Mouse (Mus musculus): Measurements from ENCODE around the gene Gm13090.

The Gm13090 gene

DNA sequence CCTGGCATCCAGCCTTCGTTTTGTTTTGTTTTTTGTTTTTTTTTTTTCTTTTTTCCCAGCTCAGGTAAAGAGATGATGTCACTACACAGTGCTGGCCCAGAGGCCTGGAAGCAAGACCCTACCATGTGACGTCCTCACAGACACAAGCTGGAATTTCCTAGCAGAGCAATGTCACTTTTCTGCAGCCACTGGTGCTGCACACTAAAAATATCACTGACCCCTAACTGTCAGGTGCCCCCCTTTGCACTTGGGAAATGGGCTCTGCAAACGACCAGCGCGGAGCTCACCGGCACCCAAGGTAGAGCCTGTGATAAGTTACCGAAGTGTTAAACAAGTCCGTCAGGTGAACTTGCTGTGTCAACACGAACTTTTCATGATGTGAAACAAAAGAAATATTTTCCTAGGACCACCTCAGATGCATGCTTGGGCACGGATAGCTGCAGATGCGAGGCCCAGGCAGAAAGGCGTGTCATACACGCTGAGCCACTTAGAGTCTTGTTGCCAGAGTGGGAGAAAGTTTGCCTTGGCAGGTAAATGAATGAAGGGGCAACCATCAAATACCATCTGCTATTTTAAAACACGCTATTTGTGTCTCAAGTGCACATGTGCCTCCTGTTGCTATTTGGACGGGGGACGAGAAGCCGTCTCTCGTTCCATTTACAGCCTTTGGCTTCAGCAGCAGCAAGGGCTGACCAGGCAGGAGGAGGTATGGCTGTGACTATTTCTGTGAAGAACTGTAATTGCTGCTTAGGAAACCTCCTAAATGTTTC, 7.1 kb downstream of the Gm13090 start:
- no peak for DNase-seq (ENCODE audit: low spot score in 2 of 2)

DNA sequence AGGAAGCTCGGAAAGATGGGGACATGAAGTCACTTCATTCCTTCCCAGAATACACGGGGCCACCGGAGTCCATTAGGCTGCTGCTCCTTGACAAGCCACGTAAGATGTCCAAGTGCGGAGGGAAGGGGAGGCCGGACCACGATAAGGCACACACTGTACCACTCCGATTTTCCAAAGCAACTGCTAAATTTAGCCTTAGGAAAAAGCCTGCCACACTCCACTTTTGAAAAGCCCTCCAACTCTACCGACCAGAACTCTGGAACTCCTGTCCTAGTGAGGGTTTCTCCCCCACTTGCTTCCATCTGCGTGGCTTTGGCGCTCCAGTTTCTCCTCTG, 7.7 kb downstream of the Gm13090 start:
- DNase-seq (ENCODE audit: low spot score in 2 of 2), result no peak

DNA sequence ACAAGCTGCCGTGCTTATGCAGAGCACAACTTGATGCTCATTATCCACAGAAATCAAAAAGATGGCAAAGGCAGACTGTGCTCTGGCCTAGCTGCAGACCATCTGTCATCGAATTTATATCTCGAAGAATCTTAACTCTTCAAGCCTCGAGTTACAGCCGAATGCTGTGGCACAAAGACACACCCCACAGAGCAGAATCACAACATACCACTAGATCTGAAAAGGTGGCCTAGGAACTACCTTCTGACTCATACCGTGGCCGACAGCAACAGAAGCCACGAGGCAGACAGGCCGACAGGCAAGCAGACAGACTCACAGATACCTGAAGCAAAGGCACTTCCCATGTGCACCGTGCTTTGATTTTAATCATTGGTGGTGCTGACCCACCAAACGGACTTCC, 14.3 kb downstream of the Gm13090 start:
- DNase-seq (ENCODE audit: low spot score in 2 of 2), result no peak

DNA sequence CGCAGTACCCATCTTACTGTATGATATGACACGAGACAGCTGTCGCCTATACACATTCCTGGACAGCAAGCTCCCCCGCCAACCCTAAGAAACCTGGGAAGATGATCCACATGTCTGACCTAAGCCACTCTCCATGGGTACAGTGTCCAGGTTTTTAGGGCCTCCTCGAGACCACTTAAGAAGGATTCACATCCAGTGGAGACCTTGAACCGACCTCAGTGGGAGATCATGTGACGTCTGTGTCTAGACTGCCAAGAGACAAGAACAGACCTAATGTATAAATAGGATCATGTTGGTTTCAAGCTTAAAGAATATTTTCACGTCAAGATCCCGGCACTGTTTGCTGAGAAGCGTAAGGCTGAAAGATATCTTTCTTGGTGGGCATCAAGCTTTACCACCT, 14.8 kb downstream of the Gm13090 start:
- DNase-seq (ENCODE audit: low spot score in 2 of 2), result no peak

DNA sequence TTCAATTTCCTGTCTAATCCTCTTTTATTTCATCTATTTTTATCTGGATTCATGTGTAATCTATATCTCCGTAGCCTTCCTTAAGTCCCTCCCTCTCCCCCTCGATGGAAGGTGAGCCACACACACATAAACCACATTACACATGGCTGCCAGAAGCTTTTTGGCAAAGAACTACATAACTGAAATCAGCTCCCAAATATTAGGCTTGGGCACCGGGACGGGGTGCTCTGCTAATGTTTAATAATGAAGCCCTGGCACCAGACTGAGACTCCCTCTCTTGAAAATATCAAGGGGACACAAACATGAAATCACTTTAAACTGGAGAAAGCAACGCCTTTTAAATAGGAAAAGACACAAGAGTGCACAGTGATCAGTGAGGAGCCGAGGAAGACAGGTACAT, 16.5 kb downstream of the Gm13090 start:
- no peak for DNase-seq (ENCODE audit: low spot score in 2 of 2)

DNA sequence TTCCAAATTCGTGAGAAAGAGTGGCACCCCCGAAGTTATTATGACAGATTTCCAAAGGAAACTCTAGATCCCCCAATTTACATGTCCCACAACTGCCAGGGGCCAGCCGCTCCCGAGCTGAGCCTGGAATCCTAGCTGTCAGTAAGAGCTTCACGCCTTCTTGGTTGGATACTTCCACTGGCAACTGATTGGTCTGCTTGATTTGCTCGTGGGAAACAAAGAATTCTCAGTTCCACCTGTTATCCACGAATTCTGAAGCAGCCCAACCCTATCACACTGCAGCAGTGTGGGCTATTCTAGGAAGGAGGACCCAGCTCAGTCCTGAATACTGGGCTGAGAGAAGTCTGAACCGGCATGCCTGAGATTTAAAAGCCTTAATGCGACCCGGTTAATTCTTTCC, 17.1 kb downstream of the Gm13090 start:
- DNase-seq (ENCODE audit: low spot score in 2 of 2), result no peak

DNA sequence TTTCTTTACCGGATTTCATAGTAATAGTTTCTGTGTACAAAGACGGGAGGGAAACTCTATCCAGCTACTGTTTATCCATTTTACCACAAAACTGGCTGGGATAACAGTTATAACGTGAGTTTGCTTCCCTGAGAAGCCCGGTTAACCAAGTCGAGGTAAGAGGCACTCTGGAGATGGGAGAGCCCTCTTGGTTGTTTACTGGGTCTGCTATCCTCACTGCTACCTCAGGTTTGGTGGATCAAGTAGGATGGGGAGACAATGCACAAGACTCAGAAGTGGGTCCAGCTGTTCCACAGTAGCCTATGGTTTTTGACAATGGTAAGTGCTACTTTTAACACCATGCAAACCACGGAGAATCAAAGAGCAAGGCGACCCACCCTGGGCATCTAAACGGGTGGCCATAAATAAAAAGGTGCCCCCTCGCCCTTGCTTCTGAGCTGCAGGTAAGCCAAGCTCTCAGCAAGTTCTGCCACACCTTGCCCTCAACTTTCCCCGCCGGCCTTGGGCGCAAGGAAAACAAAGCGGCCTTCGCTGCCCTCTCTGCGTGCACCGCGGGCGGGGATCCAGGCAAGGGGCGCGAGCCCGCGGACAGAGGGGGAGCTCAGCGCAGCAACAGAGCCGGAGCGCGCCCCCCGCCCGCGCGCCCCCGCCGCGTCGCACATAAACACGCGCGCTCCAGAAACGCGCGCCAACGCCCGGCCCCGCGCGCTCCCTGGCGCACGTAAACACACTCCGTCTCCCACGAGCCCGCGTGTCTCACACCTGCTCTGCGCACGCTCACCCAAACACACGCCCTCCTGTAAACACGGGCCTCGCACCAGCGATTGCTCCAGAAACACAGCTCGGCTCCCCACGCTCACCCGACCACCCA, 18.0 kb downstream of the Gm13090 start:
- no peak for DNase-seq (ENCODE audit: low spot score in 2 of 2)

DNA sequence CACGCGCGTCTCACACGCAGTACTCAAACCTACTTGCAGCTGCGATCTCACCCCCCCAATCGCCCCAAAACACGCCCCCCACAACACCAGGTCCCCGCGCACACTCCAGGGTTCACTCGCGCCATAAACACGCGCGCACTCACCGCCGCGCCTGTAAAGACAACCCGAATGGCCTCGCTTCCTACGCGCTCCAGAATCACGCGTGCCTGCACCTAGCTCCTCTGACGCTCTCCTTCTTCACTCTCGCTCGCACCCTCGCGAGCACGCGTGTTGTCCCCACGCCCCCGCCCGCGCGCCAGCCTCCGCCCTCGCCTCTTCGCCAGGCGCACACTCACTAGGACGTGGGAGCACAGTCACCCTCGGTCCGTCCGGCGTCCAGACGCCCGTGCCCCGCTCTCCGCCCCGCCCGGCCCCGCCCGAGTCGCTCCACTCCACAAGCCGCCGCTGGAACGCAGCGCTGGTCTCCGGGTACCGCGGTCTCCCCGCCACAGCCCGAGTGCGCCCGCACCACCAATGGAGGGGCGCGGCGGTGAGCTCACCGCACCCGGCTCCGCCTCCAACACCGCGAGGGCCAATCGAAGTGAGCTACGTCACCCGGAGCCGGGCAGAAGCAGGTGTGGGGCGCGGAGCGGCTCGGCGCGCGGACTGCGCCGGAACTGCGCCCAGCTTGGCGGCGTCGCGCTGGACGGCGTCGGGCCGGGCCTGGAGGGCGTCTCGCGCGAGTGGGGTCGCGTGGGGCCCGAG, 18.8 kb downstream of the Gm13090 start:
- DNase-seq (ENCODE audit: low spot score in 2 of 2), result peak; percentile 19 to 48

DNA sequence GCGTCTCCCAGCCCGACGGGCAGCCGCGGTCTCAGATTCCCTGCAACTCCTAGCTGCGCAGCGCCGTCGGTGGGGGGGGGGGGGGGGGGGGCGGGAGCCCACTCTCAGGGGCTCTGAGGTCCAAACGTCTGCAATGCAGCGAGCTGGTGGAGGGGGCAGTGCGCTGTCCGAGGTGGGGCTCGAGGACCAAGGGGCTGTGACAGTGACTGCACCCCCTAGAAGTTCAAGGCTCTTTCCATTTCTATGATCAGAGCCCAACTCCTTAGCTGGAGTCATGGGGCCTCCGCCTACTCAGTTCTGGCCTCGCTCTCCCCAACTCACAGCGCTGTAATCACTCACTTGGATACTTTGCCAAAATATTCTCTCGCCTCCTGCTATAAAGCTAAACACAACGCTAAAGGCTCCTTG, 19.5 kb downstream of the Gm13090 start:
- DNase-seq (ENCODE audit: low spot score in 2 of 2), result no peak

DNA sequence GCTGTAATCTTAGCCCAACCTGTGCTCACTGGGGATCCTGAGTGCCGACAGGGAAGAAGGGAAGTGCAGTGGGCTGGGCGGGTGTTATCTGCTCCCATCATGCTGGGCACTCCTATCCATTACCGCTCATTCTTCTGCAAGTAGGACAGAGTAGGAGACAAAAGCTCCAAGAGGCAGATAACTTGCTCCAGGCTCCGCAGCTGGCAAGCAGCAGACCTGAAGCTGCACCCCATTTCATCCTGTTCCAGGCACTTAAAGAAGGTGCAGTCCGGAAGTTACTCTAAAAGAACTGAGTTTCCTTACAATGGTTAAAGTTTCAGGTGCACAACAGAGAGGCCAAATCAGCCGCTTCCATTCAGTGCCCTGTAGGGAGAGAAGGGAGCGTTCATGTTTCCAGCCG, 21.9 kb downstream of the Gm13090 start:
- DNase-seq (ENCODE audit: low spot score in 2 of 2), result no peak

DNA sequence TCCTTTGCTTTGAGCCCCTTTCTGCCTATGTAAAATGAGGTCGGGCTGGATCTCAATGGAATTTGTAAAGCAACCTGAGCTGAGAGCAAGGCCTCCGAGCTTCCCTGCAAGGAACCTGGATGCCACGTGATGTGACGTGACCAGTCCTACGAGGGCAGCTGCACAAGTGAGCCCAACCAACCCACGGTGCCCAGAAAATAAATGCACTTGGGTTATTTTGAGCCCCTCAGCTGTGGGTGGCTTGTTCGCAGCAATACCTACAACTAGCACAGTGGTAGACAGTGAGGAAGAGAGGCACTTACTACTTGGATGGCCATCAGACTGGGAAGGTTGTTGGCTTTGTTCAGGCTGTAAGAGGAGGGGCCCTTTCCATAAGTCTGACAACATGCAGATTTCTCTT, 25.2 kb downstream of the Gm13090 start:
- DNase-seq (ENCODE audit: low spot score in 2 of 2), result no peak

DNA sequence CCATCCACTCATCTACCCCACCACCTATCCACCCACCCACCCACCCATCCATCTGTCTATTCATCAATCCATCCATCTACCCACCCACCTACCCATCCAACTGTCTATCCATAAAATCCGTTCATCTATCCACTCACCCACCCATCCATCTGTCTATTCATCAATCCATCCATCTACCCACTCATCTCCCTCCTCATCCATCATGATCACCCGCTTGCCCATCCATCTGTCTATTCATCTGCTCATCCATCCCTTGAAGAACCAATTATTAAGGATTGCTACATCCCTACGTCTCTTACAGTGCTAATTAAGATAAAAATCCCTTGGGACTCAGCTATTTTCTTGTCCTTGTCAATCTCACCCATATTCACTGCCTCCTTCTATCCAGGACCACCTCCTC, 29.5 kb downstream of the Gm13090 start:
- no peak for DNase-seq (ENCODE audit: low spot score in 2 of 2)

DNA sequence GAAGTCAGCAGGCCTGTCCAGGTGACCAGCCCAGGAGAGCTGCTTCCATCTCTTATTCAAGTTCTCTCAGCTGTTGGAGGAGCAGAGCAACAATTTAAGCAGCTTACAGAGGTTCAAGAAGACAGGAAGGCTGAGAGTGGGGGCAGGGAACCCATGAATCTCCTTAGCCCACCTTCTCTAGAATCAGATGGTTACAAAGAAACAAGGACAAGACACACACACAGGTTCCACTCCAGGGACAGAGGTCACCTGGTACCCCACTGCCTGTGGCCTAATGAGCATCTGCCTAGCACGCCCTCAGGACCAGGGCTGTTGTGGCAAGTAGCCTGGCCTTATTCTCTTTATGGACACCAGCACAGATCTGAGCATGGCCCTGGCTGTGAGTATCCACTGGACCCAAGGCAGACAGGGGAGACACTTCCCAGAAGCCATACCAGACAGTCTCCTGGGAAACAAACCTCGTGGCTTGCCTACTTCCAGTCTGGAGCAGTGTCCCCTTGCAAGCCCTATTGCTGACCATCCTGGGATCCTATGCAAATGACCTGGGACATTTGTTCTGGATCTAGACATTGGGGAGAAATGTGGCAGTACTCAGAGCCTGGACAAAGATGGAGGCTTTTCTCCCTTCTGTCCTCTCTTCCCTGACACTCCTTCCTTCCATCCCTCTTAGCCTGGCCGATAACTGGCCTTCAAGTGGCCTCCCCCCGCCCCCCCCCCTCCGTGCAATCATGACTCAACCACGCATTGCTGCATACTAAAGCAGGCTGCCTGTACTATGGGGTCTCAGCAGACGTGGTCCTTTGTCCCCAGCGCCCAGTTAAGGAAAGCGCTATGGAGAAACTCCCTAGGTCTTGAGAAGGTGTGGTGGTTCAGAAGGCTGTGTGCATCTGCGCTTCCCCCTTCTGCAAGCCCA, 38.5 kb downstream of the Gm13090 start:
- no peak for DNase-seq (ENCODE audit: low spot score in 2 of 2)

DNA sequence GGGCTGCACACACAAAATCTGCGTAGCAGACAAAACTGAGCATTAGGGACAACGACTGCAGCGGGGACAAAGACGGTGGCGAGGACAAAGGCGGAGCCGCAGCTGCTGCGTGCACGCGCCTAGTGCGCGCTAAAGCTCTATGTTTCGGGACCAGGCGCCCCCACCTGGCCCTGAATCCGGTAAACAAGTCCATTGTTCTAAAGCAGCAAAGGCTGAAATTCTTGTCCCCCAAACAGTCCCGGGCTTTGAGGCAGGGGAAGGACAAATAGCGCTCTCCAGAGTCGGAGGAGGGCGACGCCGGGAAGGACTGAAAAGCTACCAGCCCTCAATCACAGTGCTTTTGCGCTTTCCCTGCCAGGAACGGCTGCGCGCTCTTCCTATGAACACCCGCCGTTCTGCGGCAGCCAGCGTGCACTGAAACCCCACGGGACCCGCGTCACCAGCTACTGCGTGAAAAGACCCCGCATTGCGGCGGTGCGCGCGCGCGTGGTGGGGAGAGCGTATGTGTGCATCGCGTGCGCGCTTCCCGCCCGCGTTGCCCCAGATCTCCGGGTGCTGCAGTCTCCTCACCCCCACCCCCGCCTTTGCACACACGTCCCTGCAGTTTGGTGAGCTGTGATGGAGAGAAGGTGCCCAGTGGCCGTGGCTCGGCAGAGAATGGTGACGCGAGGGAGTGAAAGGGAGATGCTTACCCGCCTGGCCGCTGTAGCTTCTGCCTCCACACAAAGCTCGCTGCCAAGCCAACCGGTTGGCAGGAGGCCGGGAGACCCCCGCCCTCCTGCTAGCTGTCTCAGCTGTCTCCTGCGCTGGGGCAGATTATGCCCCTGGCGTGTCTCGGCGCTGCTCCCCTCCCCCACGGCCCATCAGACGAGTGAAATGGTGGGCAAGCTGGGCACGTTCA, 39.5 kb downstream of the Gm13090 start:
- no peak for DNase-seq (ENCODE audit: low spot score in 2 of 2)

DNA sequence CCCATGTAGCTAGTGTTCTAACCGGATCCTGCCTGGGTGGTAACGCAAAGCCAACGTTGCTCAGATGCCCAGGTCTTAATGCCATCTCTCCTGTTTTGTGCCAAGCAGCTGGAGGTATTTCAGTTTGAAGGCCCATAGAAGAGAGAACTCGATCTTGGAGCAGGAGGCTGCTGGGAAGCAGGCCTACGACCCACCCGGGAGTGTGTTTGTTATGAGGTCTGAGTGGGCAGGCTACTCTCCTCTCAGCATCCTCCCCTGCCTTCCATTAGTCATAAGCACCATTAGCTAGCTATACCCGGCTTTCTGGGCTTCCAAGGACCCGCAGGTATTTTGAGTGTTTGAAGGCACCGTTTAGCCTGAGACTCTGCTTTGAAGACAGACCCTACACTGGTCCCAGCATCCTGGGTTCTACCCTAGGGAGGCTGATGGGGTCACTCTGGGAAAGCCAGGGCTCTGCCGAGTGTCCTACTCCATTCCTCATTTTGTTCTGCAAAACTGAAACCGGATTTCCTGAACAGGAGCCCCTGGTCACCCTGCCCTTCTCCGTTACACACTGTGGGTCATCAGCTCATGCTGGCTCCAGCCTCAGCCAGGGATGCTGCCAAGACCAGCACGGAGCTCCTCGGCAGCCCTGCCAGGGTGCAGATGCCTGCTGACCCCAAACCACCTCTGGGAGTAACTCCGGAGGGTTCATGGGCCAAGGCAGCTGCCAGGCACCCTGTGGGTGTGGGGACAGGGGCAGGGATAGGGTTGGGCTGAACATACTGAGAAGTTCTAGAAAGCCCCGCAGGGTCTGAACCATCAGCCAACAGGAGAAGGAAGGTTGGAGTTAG, 40.6 kb downstream of the Gm13090 start:
- DNase-seq (ENCODE audit: low spot score in 2 of 2), result no peak

DNA sequence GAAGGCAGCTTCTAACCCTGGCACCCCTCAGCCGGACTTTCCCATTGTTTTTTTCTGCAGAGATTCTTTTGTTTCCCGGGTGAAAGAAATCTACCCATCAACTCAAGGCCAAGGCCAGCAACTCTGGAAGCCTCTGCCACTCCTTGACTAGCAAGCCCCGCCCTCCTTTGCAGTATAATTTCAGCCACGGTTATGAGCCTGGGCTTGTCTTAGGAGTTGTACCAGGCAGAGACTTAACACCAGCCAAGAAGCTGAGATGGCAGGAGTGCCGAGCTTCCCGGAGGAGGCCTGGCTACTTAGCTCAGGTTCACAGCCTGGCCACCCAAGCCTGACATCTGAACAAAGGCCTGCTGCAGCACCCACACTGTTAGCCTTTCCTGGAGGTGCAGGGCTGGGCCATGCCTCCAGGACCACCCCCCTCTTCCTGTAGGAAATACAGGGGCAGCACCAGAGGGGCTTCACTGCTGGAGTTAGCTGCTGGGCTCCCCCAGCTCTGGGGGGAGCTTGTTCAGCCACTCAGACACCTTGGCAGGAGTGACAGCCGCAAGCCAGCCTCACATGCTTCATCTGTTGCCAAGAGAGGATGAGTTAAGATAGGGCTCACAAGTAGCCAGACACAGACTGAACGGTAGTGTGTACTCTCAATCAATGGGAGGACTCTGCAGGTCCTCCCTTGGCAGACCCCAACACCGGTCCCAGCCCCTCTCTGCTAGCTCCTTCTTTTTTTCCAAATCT, 41.6 kb downstream of the Gm13090 start:
- no peak for DNase-seq (ENCODE audit: low spot score in 2 of 2)

DNA sequence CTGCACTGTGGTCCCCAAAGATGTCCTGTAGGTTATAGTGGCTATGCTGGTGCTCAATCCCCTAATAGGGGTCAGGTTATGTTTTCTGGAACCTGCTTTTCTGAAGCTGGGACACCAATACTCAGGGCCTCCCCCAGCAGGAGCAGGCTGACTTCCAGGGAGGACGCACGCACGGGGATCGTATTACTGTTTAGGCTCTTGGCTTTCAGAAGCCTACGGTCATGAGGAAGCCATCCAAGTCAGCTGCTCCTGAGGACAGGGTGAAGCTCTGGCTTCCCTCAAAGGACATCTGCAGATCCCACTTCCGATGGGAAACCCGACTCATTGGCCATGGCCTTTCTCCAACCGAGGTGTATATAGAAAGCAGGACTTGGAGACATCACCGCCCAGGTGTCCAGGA, 43.1 kb downstream of the Gm13090 start:
- no peak for DNase-seq (ENCODE audit: low spot score in 2 of 2)

DNA sequence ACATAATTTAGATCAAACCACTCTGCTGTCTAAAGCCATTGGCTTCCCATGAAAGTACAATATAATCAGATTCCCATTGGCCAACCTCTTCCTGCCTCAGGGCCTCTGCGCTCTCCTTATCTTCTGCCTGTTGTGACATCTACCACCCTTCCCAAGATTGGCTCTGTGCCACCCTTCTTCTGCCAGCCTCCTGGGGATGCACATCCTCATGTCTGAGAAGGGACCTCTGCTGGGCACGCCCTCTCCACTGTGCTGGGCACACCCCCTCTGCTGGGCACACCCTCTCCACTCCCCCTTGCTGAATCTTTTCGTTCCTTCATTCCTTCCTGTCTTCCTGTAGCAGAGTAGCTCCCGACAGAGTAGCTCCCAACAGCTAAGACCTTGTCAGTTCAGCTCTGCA, 44.4 kb downstream of the Gm13090 start:
- no peak for DNase-seq (ENCODE audit: low spot score in 2 of 2)

DNA sequence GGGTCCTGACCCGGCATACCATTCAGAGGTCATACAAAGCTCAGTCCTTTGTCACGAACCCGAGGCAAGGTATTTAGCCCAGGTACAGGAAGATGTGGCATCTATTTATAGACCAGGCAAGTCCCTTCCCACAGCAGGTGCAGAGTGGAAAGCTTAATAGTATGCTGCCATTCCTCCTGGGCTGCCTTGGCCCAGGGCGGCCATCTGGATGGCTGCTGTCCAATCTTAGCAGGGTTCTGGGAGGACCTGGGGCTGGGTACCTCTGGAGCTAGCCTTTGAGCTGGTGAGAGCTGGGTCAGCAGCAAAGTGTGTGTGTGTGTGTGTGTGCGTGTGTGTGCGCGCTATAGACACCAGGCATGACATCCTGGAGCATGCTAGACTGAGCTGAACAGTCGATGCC, 46.1 kb downstream of the Gm13090 start:
- DNase-seq (ENCODE audit: low spot score in 2 of 2), result no peak

All from thymus, postnatal 10 days (tissue).